Mouse (Mus musculus): ENCODE measurements at regions not wholly inside any gene's neighbourhood (a gene's known extent, or its start where the extent isn't known, plus 50 kb on each side); places are given as distances from the start of the nearest gene placed in this dataset.

- Histone ChIP-seq H3K9me3 (replicated peaks; ENCODE audit: control insufficient read depth, low read length) (no peaks in the 10 kb centered on the region), H3K9ac (replicated peaks; ENCODE audit: low read depth, low read length) (no peak overlapping the region), H3K27me3 (ENCODE audit: control insufficient read depth, insufficient read depth, low read length) (no peaks in the 10 kb centered on the region), H3K4me3 (ENCODE audit: low read depth, low read length) (no peak overlapping the region), H3K4me2 (ENCODE audit: low read depth, low read length) (no peak overlapping the region), H3K27ac (ENCODE audit: low read depth) (no peak overlapping the region), H3K36me3 (replicated peaks; ENCODE audit: control insufficient read depth, insufficient read depth, low read length) (no peaks in the 10 kb centered on the region), H3K4me1 (ENCODE audit: control insufficient read depth, insufficient read depth) (peaks cover 13% of the 10 kb centered on the region; the same call in 1 of the 2 replicates)
- TF ChIP-seq CTCF (IDR thresholded peaks at IDR 0.05; ENCODE audit: low read depth), result no peak
- ATAC-seq (ENCODE audit: insufficient read depth, low read depth) (no peak), DNase-seq (ENCODE audit: low spot score) (no peak)
- 59% methylated on average over 4 of the region's 4 CpGs for WGBS
Measured at GRCm38 (mm10) chr9:68351466-68351865, 302.1 kb upstream of the Rora start.

GRCm38 (mm10) chr9:68354470-68354869 is 299.1 kb upstream of the Rora start:
- ATAC-seq (ENCODE audit: insufficient read depth, low read depth) (no peak), DNase-seq (ENCODE audit: low spot score) (no peak)
- Histone ChIP-seq H3K4me2 (ENCODE audit: low read depth, low read length) (no peak overlapping the region), H3K9ac (replicated peaks; ENCODE audit: low read depth, low read length) (no peak overlapping the region), H3K36me3 (replicated peaks; ENCODE audit: control insufficient read depth, insufficient read depth, low read length) (no peaks in the 10 kb centered on the region), H3K27me3 (ENCODE audit: control insufficient read depth, insufficient read depth, low read length) (no peaks in the 10 kb centered on the region), H3K4me1 (ENCODE audit: control insufficient read depth, insufficient read depth) (peaks cover 23% of the 10 kb centered on the region; the same call in 1 of the 2 replicates), H3K9me3 (replicated peaks; ENCODE audit: control insufficient read depth, low read length) (no peaks in the 10 kb centered on the region), H3K27ac (ENCODE audit: low read depth) (no peak overlapping the region), H3K4me3 (ENCODE audit: low read depth, low read length) (no peak overlapping the region)
- TF ChIP-seq EP300 (IDR thresholded peaks at IDR 0.05; ENCODE audit: low read depth) (no peak), CTCF (IDR thresholded peaks at IDR 0.05; ENCODE audit: low read depth) (no peak)
- 41% methylated on average over 4 of the region's 4 CpGs for WGBS

DNA sequence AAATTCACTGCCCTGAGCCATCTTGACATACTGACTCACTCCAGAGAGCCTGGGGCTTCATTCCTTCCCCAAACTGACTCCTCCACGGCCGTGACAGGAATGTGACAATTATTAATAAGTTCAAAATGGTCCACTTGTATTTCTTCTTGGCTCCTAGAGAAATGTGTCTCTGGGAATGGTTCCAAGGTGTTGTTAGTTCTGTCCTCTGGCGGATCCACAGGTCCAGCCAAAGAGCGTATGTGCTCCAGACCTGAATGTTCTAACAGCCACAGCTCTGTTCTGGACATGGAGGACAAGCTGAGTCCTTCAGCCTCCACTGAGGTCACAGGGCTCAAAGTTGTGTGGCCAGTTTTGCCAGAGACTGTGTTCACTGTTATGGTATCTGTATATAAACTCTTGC is 297.5 kb upstream of the Rora start:
- TF ChIP-seq EP300 (IDR thresholded peaks at IDR 0.05; ENCODE audit: low read depth) (no peak), CTCF (IDR thresholded peaks at IDR 0.05; ENCODE audit: low read depth) (no peak)
- no peaks in the 10 kb centered on the region for H3K9me3 ChIP-seq (replicated peaks; ENCODE audit: control insufficient read depth, low read length)
- no peaks in the 10 kb centered on the region for H3K36me3 ChIP-seq (replicated peaks; ENCODE audit: control insufficient read depth, insufficient read depth, low read length)
- ATAC-seq (ENCODE audit: insufficient read depth, low read depth) (no peak), DNase-seq (ENCODE audit: low spot score) (no peak)
- no peak overlapping the region for H3K4me3 ChIP-seq (ENCODE audit: low read depth, low read length)
- no peak overlapping the region for H3K27ac ChIP-seq (ENCODE audit: low read depth)
- H3K9ac ChIP-seq (replicated peaks; ENCODE audit: low read depth, low read length), result no peak overlapping the region
- no peaks in the 10 kb centered on the region for H3K27me3 ChIP-seq (ENCODE audit: control insufficient read depth, insufficient read depth, low read length)
- WGBS, result 63% methylated on average over 4 of the region's 4 CpGs
- no peak overlapping the region for H3K4me2 ChIP-seq (ENCODE audit: low read depth, low read length)
- H3K4me1 ChIP-seq (ENCODE audit: control insufficient read depth, insufficient read depth), result peaks cover 23% of the 10 kb centered on the region; the same call in 1 of the 2 replicates

DNA sequence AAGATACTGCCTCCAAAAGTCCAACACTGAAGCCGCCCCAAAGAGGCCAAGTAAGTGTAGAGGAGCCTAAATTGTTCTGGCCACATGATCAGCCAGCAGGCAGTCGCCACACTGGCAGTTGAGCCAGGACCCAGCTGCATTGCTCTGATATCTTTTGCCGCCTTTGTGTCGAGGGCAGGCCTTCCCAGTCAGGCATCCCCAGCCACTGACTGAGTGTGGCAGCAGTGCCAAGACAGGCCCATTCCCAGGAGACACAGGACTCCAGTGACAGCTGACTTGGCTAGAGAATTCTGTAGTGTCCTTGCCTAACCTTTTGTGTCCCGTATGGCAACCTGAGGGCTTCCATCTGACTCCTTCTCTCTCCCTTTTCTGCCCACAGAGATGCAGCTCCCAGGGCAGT is 296.4 kb upstream of the Rora start:
- DNase-seq (ENCODE audit: low spot score) (peak; percentile 63), ATAC-seq (ENCODE audit: insufficient read depth, low read depth) (peak; percentile 89)
- Histone ChIP-seq H3K4me3 (ENCODE audit: low read depth, low read length) (no peak overlapping the region), H3K36me3 (replicated peaks; ENCODE audit: control insufficient read depth, insufficient read depth, low read length) (no peaks in the 10 kb centered on the region), H3K9ac (replicated peaks; ENCODE audit: low read depth, low read length) (no peak overlapping the region), H3K4me1 (ENCODE audit: control insufficient read depth, insufficient read depth) (peaks cover 17% of the 10 kb centered on the region; the same call in 1 of the 2 replicates), H3K9me3 (replicated peaks; ENCODE audit: control insufficient read depth, low read length) (no peaks in the 10 kb centered on the region), H3K4me2 (ENCODE audit: low read depth, low read length) (no peak overlapping the region), H3K27ac (ENCODE audit: low read depth) (no peak overlapping the region), H3K27me3 (ENCODE audit: control insufficient read depth, insufficient read depth, low read length) (no peaks in the 10 kb centered on the region)
- no peak for TF ChIP-seq CTCF (IDR thresholded peaks at IDR 0.05; ENCODE audit: low read depth)
- TF ChIP-seq EP300 (IDR thresholded peaks at IDR 0.05; ENCODE audit: low read depth), result no peak
- WGBS, result 29% methylated on average over 5 of the region's 5 CpGs

GRCm38 (mm10) chr9:68366973-68367372 is 286.6 kb upstream of the Rora start:
- Histone ChIP-seq H3K27ac (ENCODE audit: low read depth) (no peak overlapping the region), H3K4me2 (ENCODE audit: low read depth, low read length) (no peak overlapping the region), H3K36me3 (replicated peaks; ENCODE audit: control insufficient read depth, insufficient read depth, low read length) (no peaks in the 10 kb centered on the region), H3K4me1 (ENCODE audit: control insufficient read depth, insufficient read depth) (no peaks in the 10 kb centered on the region), H3K4me3 (ENCODE audit: low read depth, low read length) (no peak overlapping the region), H3K9ac (replicated peaks; ENCODE audit: low read depth, low read length) (no peak overlapping the region), H3K9me3 (replicated peaks; ENCODE audit: control insufficient read depth, low read length) (no peaks in the 10 kb centered on the region), H3K27me3 (ENCODE audit: control insufficient read depth, insufficient read depth, low read length) (no peaks in the 10 kb centered on the region)
- TF ChIP-seq EP300 (IDR thresholded peaks at IDR 0.05; ENCODE audit: low read depth), result no peak
- TF ChIP-seq CTCF (IDR thresholded peaks at IDR 0.05; ENCODE audit: low read depth), result no peak
- ATAC-seq (ENCODE audit: insufficient read depth, low read depth), result no peak
- 55% methylated on average over 3 of the region's 3 CpGs for WGBS
- no peak for DNase-seq (ENCODE audit: low spot score)

GRCm38 (mm10) chr9:68367556-68367955 is 286.0 kb upstream of the Rora start:
- H3K27me3 ChIP-seq (ENCODE audit: control insufficient read depth, insufficient read depth, low read length), result no peaks in the 10 kb centered on the region
- no peak overlapping the region for H3K4me3 ChIP-seq (ENCODE audit: low read depth, low read length)
- ATAC-seq (ENCODE audit: insufficient read depth, low read depth), result no peak
- no peak for TF ChIP-seq EP300 (IDR thresholded peaks at IDR 0.05; ENCODE audit: low read depth)
- no peak for TF ChIP-seq CTCF (IDR thresholded peaks at IDR 0.05; ENCODE audit: low read depth)
- WGBS, result 86% methylated on average over 4 of the region's 4 CpGs
- H3K27ac ChIP-seq (ENCODE audit: low read depth), result no peak overlapping the region
- no peaks in the 10 kb centered on the region for H3K9me3 ChIP-seq (replicated peaks; ENCODE audit: control insufficient read depth, low read length)
- H3K4me2 ChIP-seq (ENCODE audit: low read depth, low read length), result no peak overlapping the region
- H3K9ac ChIP-seq (replicated peaks; ENCODE audit: low read depth, low read length), result no peak overlapping the region
- no peaks in the 10 kb centered on the region for H3K4me1 ChIP-seq (ENCODE audit: control insufficient read depth, insufficient read depth)
- DNase-seq (ENCODE audit: low spot score), result no peak
- no peaks in the 10 kb centered on the region for H3K36me3 ChIP-seq (replicated peaks; ENCODE audit: control insufficient read depth, insufficient read depth, low read length)

Measured in heart, postnatal 0 days (tissue).